Mouse (Mus musculus): ENCODE data around the gene Defb36. TPM values are rescaled to one million over a fixed set of nuclear protein-coding genes. Genes with fewer than 3 reads are reported as not detected.

Gene Defb36
- polyA plus RNA-seq, 1 experiment from 2014 or later, result not detected

DNA sequence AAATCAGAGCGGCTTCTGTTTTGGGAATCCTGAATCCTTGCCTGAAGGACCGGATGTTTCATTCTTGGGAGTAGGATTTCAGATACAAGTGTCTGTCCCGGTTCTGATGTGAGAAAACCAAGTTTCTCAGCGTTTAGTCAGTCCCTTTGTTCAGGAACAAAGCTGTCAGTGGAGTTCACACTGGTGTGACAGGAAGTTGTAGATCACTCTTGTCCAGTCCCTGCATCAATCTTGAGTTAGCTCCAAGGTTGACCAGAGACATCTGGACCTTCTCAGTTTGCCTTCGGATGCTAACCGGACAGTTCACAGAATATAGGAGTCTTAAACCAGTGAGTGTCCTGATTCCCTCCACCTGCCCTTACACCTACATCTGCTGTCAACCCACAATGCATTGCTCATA lies 3.6 kb downstream of the Defb36 start:
- no peaks in the 10 kb centered on the region for H3K9me3 ChIP-seq (ENCODE audit: control insufficient read depth, low read length)
- no peak overlapping the region for H3K4me3 ChIP-seq (ENCODE audit: control insufficient read depth in 1 of 2, insufficient read depth in 1 of 2, low read depth in 1 of 2, low read length in 2 of 2)
- no peak overlapping the region for H3K27ac ChIP-seq (replicated peaks in 1 of 2; ENCODE audit: control insufficient read depth in 1 of 2, insufficient read depth in 1 of 2, low read depth in 2 of 2, low read length in 2 of 2)
- H3K4me2 ChIP-seq (ENCODE audit: low read length), result no peak overlapping the region
- ATAC-seq (ENCODE audit: insufficient number of reproducible peaks, insufficient read depth, low FRiP score, low read depth), result no peak
- no peaks in the 10 kb centered on the region for H3K4me1 ChIP-seq (ENCODE audit: control insufficient read depth in 2 of 2, insufficient read depth in 2 of 2, low read length in 2 of 2)
- no peak overlapping the region for H3K9ac ChIP-seq (ENCODE audit: low read length)
- no peaks in the 10 kb centered on the region for H3K36me3 ChIP-seq (ENCODE audit: control insufficient read depth, insufficient read depth, low read length)
- no peaks in the 10 kb centered on the region for H3K27me3 ChIP-seq (ENCODE audit: control insufficient read depth, insufficient read depth, low read length)
- 52% methylated on average over 6 of the region's 6 CpGs for WGBS

GRCm38 (mm10) chr2:152608719-152609118 lies 4.6 kb downstream of the Defb36 start:
- no peaks in the 10 kb centered on the region for H3K36me3 ChIP-seq (ENCODE audit: control insufficient read depth, insufficient read depth, low read length)
- no peak overlapping the region for H3K9ac ChIP-seq (ENCODE audit: low read length)
- no peak for ATAC-seq (ENCODE audit: insufficient number of reproducible peaks, insufficient read depth, low FRiP score, low read depth)
- H3K4me3 ChIP-seq (ENCODE audit: control insufficient read depth in 1 of 2, insufficient read depth in 1 of 2, low read depth in 1 of 2, low read length in 2 of 2), result no peak overlapping the region
- no peak overlapping the region for H3K4me2 ChIP-seq (ENCODE audit: low read length)
- H3K4me1 ChIP-seq (ENCODE audit: control insufficient read depth in 2 of 2, insufficient read depth in 2 of 2, low read length in 2 of 2), result no peaks in the 10 kb centered on the region
- no peaks in the 10 kb centered on the region for H3K9me3 ChIP-seq (ENCODE audit: control insufficient read depth, low read length)
- 84% methylated on average over 1 of the region's 1 CpGs for WGBS
- H3K27me3 ChIP-seq (ENCODE audit: control insufficient read depth, insufficient read depth, low read length), result no peaks in the 10 kb centered on the region
- no peak overlapping the region for H3K27ac ChIP-seq (replicated peaks in 1 of 2; ENCODE audit: control insufficient read depth in 1 of 2, insufficient read depth in 1 of 2, low read depth in 2 of 2, low read length in 2 of 2)

- no peak overlapping the region for H3K27ac ChIP-seq (replicated peaks in 1 of 2; ENCODE audit: control insufficient read depth in 1 of 2, insufficient read depth in 1 of 2, low read depth in 2 of 2, low read length in 2 of 2)
- H3K27me3 ChIP-seq (ENCODE audit: control insufficient read depth, insufficient read depth, low read length), result no peaks in the 10 kb centered on the region
- ATAC-seq (ENCODE audit: insufficient number of reproducible peaks, insufficient read depth, low FRiP score, low read depth), result no peak
- no peak overlapping the region for H3K9ac ChIP-seq (ENCODE audit: low read length)
- no peak overlapping the region for H3K4me3 ChIP-seq (ENCODE audit: control insufficient read depth in 1 of 2, insufficient read depth in 1 of 2, low read depth in 1 of 2, low read length in 2 of 2)
- 35% methylated on average over 8 of the region's 8 CpGs for WGBS
- H3K4me1 ChIP-seq (ENCODE audit: control insufficient read depth in 2 of 2, insufficient read depth in 2 of 2, low read length in 2 of 2), result no peaks in the 10 kb centered on the region
- H3K9me3 ChIP-seq (ENCODE audit: control insufficient read depth, low read length), result no peaks in the 10 kb centered on the region
- no peak overlapping the region for H3K4me2 ChIP-seq (ENCODE audit: low read length)
- H3K36me3 ChIP-seq (ENCODE audit: control insufficient read depth, insufficient read depth, low read length), result no peaks in the 10 kb centered on the region
These were observed 8.1 kb downstream of the Defb36 start for GRCm38 (mm10) chr2:152612193-152612592.

DNA sequence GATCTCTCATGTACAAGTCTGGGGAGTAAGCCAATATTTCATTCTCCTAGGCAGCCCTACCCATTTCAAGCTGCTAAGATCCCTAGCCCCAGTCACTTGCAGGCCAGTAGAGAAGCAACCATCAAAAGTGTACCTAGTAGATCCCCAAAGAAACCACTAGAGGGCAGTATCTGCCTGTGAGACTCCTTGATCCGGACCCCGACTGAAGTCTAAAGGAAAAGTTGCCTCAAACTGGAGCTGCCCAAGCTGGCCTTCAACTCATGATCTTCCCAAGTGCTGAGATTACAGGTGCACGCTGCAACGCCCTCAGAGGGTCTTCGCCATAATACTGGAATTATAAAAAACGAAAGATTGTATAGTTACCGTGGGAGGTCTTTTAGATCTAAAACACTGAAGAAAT lies 11.4 kb downstream of the Defb36 start:
- no peak for ATAC-seq (ENCODE audit: insufficient number of reproducible peaks, insufficient read depth, low FRiP score, low read depth)
- no peaks in the 10 kb centered on the region for H3K27me3 ChIP-seq (ENCODE audit: control insufficient read depth, insufficient read depth, low read length)
- 0 out of 4 replicates have a peak, but pooled peaks cover 0 to under 1% of the 10 kb centered on the region in 2 experiments for H3K4me1 ChIP-seq (ENCODE audit: control insufficient read depth in 2 of 2, insufficient read depth in 2 of 2, low read length in 2 of 2)
- H3K4me3 ChIP-seq (ENCODE audit: control insufficient read depth in 1 of 2, insufficient read depth in 1 of 2, low read depth in 1 of 2, low read length in 2 of 2), result no peak overlapping the region
- no peak overlapping the region for H3K9ac ChIP-seq (ENCODE audit: low read length)
- no peaks in the 10 kb centered on the region for H3K9me3 ChIP-seq (ENCODE audit: control insufficient read depth, low read length)
- WGBS, result 14% methylated on average over 7 of the region's 7 CpGs
- no peak overlapping the region for H3K4me2 ChIP-seq (ENCODE audit: low read length)
- H3K27ac ChIP-seq (replicated peaks in 1 of 2; ENCODE audit: control insufficient read depth in 1 of 2, insufficient read depth in 1 of 2, low read depth in 2 of 2, low read length in 2 of 2), result no peak overlapping the region
- no peaks in the 10 kb centered on the region for H3K36me3 ChIP-seq (ENCODE audit: control insufficient read depth, insufficient read depth, low read length)

- Histone ChIP-seq H3K27ac (replicated peaks in 1 of 2; ENCODE audit: control insufficient read depth in 1 of 2, insufficient read depth in 1 of 2, low read depth in 2 of 2, low read length in 2 of 2) (no peak overlapping the region), H3K4me3 (ENCODE audit: control insufficient read depth in 1 of 2, insufficient read depth in 1 of 2, low read depth in 1 of 2, low read length in 2 of 2) (no peak overlapping the region), H3K4me2 (ENCODE audit: low read length) (no peak overlapping the region), H3K9ac (ENCODE audit: low read length) (no peak overlapping the region), H3K4me1 (ENCODE audit: control insufficient read depth in 2 of 2, insufficient read depth in 2 of 2, low read length in 2 of 2) (0 out of 4 replicates have a peak, but pooled peaks cover 0 to 2% of the 10 kb centered on the region in 2 experiments), H3K27me3 (ENCODE audit: control insufficient read depth, insufficient read depth, low read length) (no peaks in the 10 kb centered on the region), H3K36me3 (ENCODE audit: control insufficient read depth, insufficient read depth, low read length) (no peaks in the 10 kb centered on the region), H3K9me3 (ENCODE audit: control insufficient read depth, low read length) (no peaks in the 10 kb centered on the region)
- no peak for ATAC-seq (ENCODE audit: insufficient number of reproducible peaks, insufficient read depth, low FRiP score, low read depth)
- WGBS, result 36% methylated on average over 6 of the region's 6 CpGs
These were observed 12.3 kb downstream of the Defb36 start for GRCm38 (mm10) chr2:152616470-152616869.

DNA sequence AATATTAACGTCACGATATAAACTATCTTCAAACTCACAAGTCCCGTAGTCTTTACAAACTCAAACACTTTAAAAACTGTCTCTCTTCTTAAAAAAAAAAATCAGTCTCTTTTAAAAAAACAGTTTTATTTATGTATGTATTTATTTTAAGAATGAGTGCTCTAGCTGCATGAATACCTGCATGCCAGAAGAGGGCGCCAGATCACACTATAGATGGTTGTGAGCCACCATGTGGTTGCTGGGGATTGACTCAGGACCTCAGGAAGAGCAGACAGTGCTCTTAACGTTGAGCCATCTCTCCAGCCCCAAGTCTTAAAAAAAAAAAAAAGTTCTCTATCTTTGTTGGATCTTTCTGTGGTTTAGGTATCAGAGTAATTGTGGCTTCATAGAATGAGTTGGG lies 13.2 kb downstream of the Defb36 start:
- H3K27me3 ChIP-seq (ENCODE audit: control insufficient read depth, insufficient read depth, low read length), result no peaks in the 10 kb centered on the region
- 0 out of 4 replicates have a peak, but pooled peaks cover 0 to 2% of the 10 kb centered on the region in 2 experiments for H3K4me1 ChIP-seq (ENCODE audit: control insufficient read depth in 2 of 2, insufficient read depth in 2 of 2, low read length in 2 of 2)
- WGBS, result 64% methylated on average over 5 of the region's 5 CpGs
- no peaks in the 10 kb centered on the region for H3K36me3 ChIP-seq (ENCODE audit: control insufficient read depth, insufficient read depth, low read length)
- H3K4me2 ChIP-seq (ENCODE audit: low read length), result no peak overlapping the region
- no peak overlapping the region for H3K9ac ChIP-seq (ENCODE audit: low read length)
- no peak overlapping the region for H3K4me3 ChIP-seq (ENCODE audit: control insufficient read depth in 1 of 2, insufficient read depth in 1 of 2, low read depth in 1 of 2, low read length in 2 of 2)
- H3K9me3 ChIP-seq (ENCODE audit: control insufficient read depth, low read length), result no peaks in the 10 kb centered on the region
- no peak for ATAC-seq (ENCODE audit: insufficient number of reproducible peaks, insufficient read depth, low FRiP score, low read depth)
- H3K27ac ChIP-seq (replicated peaks in 1 of 2; ENCODE audit: control insufficient read depth in 1 of 2, insufficient read depth in 1 of 2, low read depth in 2 of 2, low read length in 2 of 2), result no peak overlapping the region

GRCm38 (mm10) chr2:152620367-152621134 lies 16.4 kb downstream of the Defb36 start:
- Histone ChIP-seq H3K9ac (ENCODE audit: low read length) (no peak overlapping the region), H3K36me3 (ENCODE audit: control insufficient read depth, insufficient read depth, low read length) (no peaks in the 10 kb centered on the region), H3K27ac (replicated peaks in 1 of 2; ENCODE audit: control insufficient read depth in 1 of 2, insufficient read depth in 1 of 2, low read depth in 2 of 2, low read length in 2 of 2) (no peak overlapping the region), H3K4me1 (ENCODE audit: control insufficient read depth in 2 of 2, insufficient read depth in 2 of 2, low read length in 2 of 2) (0 out of 4 replicates have a peak, but pooled peaks cover 0 to 2% of the 10 kb centered on the region in 2 experiments), H3K4me2 (ENCODE audit: low read length) (no peak overlapping the region), H3K9me3 (ENCODE audit: control insufficient read depth, low read length) (no peaks in the 10 kb centered on the region), H3K27me3 (ENCODE audit: control insufficient read depth, insufficient read depth, low read length) (peaks cover 4% of the 10 kb centered on the region; the same call in 1 of the 2 replicates), H3K4me3 (ENCODE audit: control insufficient read depth in 1 of 2, insufficient read depth in 1 of 2, low read depth in 1 of 2, low read length in 2 of 2) (no peak overlapping the region)
- WGBS, result 65% methylated on average over 9 of the region's 9 CpGs
- no peak for ATAC-seq (ENCODE audit: insufficient number of reproducible peaks, insufficient read depth, low FRiP score, low read depth)

DNA sequence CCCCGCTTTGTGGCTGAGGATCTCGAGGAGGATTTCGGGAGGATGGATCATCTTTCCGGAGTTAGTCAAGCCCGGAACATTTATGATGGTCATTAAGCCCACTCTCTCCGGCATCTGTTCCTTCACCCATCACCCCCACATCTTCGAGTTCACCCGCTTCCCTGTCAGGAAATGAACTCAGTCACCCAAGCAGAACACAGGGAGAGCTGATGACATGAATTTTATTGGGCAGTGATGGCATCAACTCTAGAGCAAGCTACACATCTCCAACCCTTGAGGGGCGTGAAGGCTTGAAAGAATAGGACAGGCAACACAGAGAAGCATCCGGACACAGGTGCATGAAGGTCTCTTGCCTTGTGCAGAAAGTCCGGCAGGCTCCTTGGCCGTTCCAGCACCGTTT lies 18.0 kb downstream of the Defb36 start:
- Histone ChIP-seq H3K4me1 (ENCODE audit: control insufficient read depth in 2 of 2, insufficient read depth in 2 of 2, low read length in 2 of 2) (peaks cover 2 to 7% of the 10 kb centered on the region in 2 experiments; a peak in 2 of 4 replicates), H3K27me3 (ENCODE audit: control insufficient read depth, insufficient read depth, low read length) (peaks cover 19% of the 10 kb centered on the region), H3K4me3 (ENCODE audit: control insufficient read depth in 1 of 2, insufficient read depth in 1 of 2, low read depth in 1 of 2, low read length in 2 of 2) (no peak overlapping the region), H3K9ac (ENCODE audit: low read length) (no peak overlapping the region), H3K9me3 (ENCODE audit: control insufficient read depth, low read length) (no peaks in the 10 kb centered on the region), H3K27ac (replicated peaks in 1 of 2; ENCODE audit: control insufficient read depth in 1 of 2, insufficient read depth in 1 of 2, low read depth in 2 of 2, low read length in 2 of 2) (no peak overlapping the region), H3K4me2 (ENCODE audit: low read length) (no peak overlapping the region), H3K36me3 (ENCODE audit: control insufficient read depth, insufficient read depth, low read length) (no peaks in the 10 kb centered on the region)
- ATAC-seq (ENCODE audit: insufficient number of reproducible peaks, insufficient read depth, low FRiP score, low read depth), result no peak
- 87% methylated on average over 13 of the region's 13 CpGs for WGBS
